Mouse (Mus musculus) liver, embryonic 14.5 days (tissue): ENCODE data around the gene Serpine1. TPM values are rescaled to one million over a fixed set of nuclear protein-coding genes. Genes with fewer than 3 reads are reported as not detected.

Experiments used
- ATAC-seq: fragments of 200-750 bp; cut with Nextera tagmentation; 2 replicates; pipeline ENCODE4 v1.8.0; 2017; ENCODE audit warnings: moderate number of reproducible peaks, mild to moderate bottlenecking, moderate library complexity; ENCODE audit not compliant: insufficient read depth
- DNase-seq, 3 experiments: peaks; one replicate each; pipeline ENCODE4 v3.0.0-alpha.2; 2012 to 2013; ENCODE audit warnings: low read depth in 3 of 3, low spot score in 3 of 3
- H3K27ac ChIP-seq: fragments of 300-500 bp; sonication (generic); 2 replicates; pipeline ENCODE4 v1.5.1; 2014; ENCODE audit warnings: moderate library complexity, mild to moderate bottlenecking, control low read depth, inconsistent platforms
- H3K27me3 ChIP-seq: fragments of 300-500 bp; sonication (generic); 2 replicates; pipeline ENCODE4 v1.6.1; 2014; ENCODE audit warnings: mild to moderate bottlenecking, low read length, moderate library complexity; ENCODE audit not compliant: control insufficient read depth, insufficient read depth
- H3K36me3 ChIP-seq: fragments of 300-500 bp; sonication (generic); replicated peaks from 2 replicates; pipeline ENCODE4 v1.6.1; 2014; ENCODE audit warnings: low read depth; ENCODE audit not compliant: control insufficient read depth, insufficient read depth
- H3K4me1 ChIP-seq, 2 experiments: fragments of 200-500 bp in 1 of 2; fragments of 300-500 bp in 1 of 2; sonication (generic) in 1 of 2; replicated peaks; 2 replicates each; pipeline ENCODE4 v1.6.1; 2012 to 2014; ENCODE audit warnings: antibody characterized with exemption in 1 of 2, inconsistent platforms in 1 of 2, low read length in 1 of 2; ENCODE audit not compliant: control insufficient read depth in 2 of 2, insufficient read depth in 2 of 2
- H3K4me2 ChIP-seq: fragments of 300-500 bp; sonication (generic); 2 replicates; pipeline ENCODE4 v1.6.1; 2014; ENCODE audit warnings: low read depth, mild to moderate bottlenecking, control low read depth, moderate library complexity
- H3K4me3 ChIP-seq, 2 experiments: fragments of 200-500 bp in 1 of 2; fragments of 300-500 bp in 1 of 2; sonication (generic) in 1 of 2; 2 replicates each; pipeline ENCODE4 v1.5.1; 2012 to 2014; ENCODE audit warnings: low read depth in 2 of 2, low read length in 2 of 2, mild to moderate bottlenecking in 2 of 2, control low read depth in 1 of 2, inconsistent platforms in 1 of 2, moderate library complexity in 1 of 2; ENCODE audit not compliant: insufficient read depth in 1 of 2
- H3K9ac ChIP-seq: fragments of 300-500 bp; sonication (generic); replicated peaks from 2 replicates; pipeline ENCODE4 v1.6.1; 2014; ENCODE audit warnings: mild to moderate bottlenecking, control low read depth, moderate library complexity
- H3K9me3 ChIP-seq: fragments of 300-500 bp; sonication (generic); 2 replicates; pipeline ENCODE4 v1.6.1; 2016; ENCODE audit warnings: low read length, mixed read lengths; ENCODE audit not compliant: control insufficient read depth
- CTCF ChIP-seq: IDR thresholded peaks from 2 replicates; pipeline ENCODE4 v1.5.1; 2016; ENCODE audit warnings: antibody characterized with exemption, low read depth, control low read depth
- EP300 ChIP-seq: IDR thresholded peaks from 2 replicates; pipeline ENCODE4 v1.6.1; 2016; ENCODE audit warnings: antibody characterized with exemption, low read depth
- whole genome bisulfite sequencing: fragments of 180-500 bp; shearing (Covaris S2); extraction: QIAGEN DNeasy Blood & Tissue Kit; methylation state at CpG from one replicate; pipeline ENCODE4 v1.1.7; 2014; ENCODE audit not compliant: insufficient replicate concordance; 5-methylcytosine and 5-hydroxymethylcytosine counted together
- polyA plus RNA-seq, 2 experiments: library from polyadenylated mRNA; depleted of rRNA in 1 of 2; stranded (reverse) in 1 of 2; unstranded in 1 of 2; fragments of >200 nt; fragmentation: Nextera tagmentation in 1 of 2; extraction: Ambion mirVana in 1 of 2; gene quantifications; 2 replicates each; pipeline versions ENCODE4 v1.2.1 to v1.2.3; 2012 to 2014

Gene Serpine1
- polyA plus RNA-seq, 2 experiments = 0.23 TPM; not detected in 1

- DNase-seq = no peak
- no peak for ATAC-seq
- H3K27me3 ChIP-seq = no peaks in the 10 kb centered on the region
- no peak overlapping the region for H3K9ac ChIP-seq
- 74% methylated on average over 1 of the region's 1 CpGs for WGBS
- H3K4me2 ChIP-seq = no peak overlapping the region
- H3K36me3 ChIP-seq = no peaks in the 10 kb centered on the region
- no peak overlapping the region for H3K4me3 ChIP-seq
- H3K27ac ChIP-seq = no peak overlapping the region
- H3K9me3 ChIP-seq = no peaks in the 10 kb centered on the region
- no peak for TF ChIP-seq EP300
- TF ChIP-seq CTCF = no peak
- peaks cover 27 to 33% of the 10 kb centered on the region in 2 experiments for H3K4me1 ChIP-seq
Measured at GRCm38 (mm10) chr5:137096037-137096436, 24.0 kb upstream of the Serpine1 start.

DNA sequence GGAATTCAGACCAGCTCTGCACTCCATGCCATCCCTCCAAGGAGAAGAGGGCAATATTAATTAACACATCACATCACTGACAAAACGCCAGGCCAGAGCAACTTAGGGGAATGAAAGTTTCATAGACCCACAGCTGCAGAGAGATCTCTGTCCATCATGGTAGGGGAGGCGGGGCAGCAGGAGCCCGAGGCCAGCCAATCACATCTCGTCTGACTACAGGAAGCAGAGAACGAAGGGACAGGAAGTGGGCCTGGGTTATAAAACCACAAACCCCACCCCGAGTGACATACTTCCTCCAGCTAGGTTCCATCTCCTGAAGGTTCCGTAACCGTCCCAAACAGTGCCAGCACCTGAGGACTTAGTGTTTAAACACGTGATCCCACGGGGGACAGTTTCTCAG is 23.1 kb upstream of the Serpine1 start:
- no peak overlapping the region for H3K4me2 ChIP-seq
- H3K27ac ChIP-seq = no peak overlapping the region
- 47% methylated on average over 10 of the region's 10 CpGs for WGBS
- H3K9me3 ChIP-seq = no peaks in the 10 kb centered on the region
- H3K9ac ChIP-seq = no peak overlapping the region
- peaks cover 19 to 25% of the 10 kb centered on the region in 2 experiments for H3K4me1 ChIP-seq
- H3K4me3 ChIP-seq = no peak overlapping the region
- no peaks in the 10 kb centered on the region for H3K36me3 ChIP-seq
- H3K27me3 ChIP-seq = no peaks in the 10 kb centered on the region
- TF ChIP-seq EP300 (no peak), CTCF (no peak)
- ATAC-seq (no peak), DNase-seq (no peak)

GRCm38 (mm10) chr5:137093720-137094119 is 21.7 kb upstream of the Serpine1 start:
- Histone ChIP-seq H3K9me3 (no peaks in the 10 kb centered on the region), H3K4me2 (no peak overlapping the region), H3K4me1 (peaks cover 11 to 18% of the 10 kb centered on the region in 2 experiments), H3K4me3 (no peak overlapping the region), H3K27ac (no peak overlapping the region), H3K27me3 (no peaks in the 10 kb centered on the region), H3K9ac (no peak overlapping the region), H3K36me3 (no peaks in the 10 kb centered on the region)
- 55% methylated on average over 9 of the region's 9 CpGs for WGBS
- TF ChIP-seq CTCF (no peak), EP300 (no peak)
- no peak for DNase-seq
- ATAC-seq = no peak

GRCm38 (mm10) chr5:137091560-137091959 is 19.5 kb upstream of the Serpine1 start:
- DNase-seq = no peak
- H3K4me1 ChIP-seq = peaks cover 0 to 6% of the 10 kb centered on the region in 2 experiments; a peak in 3 of 4 replicates
- H3K9me3 ChIP-seq = no peaks in the 10 kb centered on the region
- no peak overlapping the region for H3K27ac ChIP-seq
- 31% methylated on average over 6 of the region's 6 CpGs for WGBS
- no peak overlapping the region for H3K4me2 ChIP-seq
- ATAC-seq = 0 out of 2 replicates have a peak, but pooled peaks have one; percentile 22
- TF ChIP-seq EP300 = no peak
- no peak for TF ChIP-seq CTCF
- H3K9ac ChIP-seq = no peak overlapping the region
- H3K4me3 ChIP-seq = no peak overlapping the region
- H3K36me3 ChIP-seq = no peaks in the 10 kb centered on the region
- no peaks in the 10 kb centered on the region for H3K27me3 ChIP-seq

DNA sequence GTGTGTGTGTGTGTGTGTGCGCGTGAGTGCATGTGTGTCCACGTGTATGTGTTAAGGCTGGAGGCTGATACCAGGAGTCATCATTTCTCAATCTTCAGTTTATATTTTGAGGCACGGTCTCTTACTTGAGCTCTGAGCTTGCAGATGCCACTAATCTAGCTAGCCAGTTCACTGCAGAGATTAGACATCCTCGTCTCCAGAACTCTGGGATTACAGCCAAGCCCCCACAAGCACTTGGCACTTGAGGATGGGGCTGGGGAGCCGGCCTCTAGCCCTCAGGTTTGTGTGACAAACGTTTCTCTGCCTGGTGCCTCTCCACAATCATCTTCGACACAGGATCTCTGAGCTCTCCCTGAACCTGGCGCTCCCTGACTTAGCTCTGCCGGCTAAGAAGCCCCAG is 18.8 kb upstream of the Serpine1 start:
- no peak for DNase-seq
- Histone ChIP-seq H3K36me3 (no peaks in the 10 kb centered on the region), H3K27me3 (no peaks in the 10 kb centered on the region), H3K4me3 (no peak overlapping the region), H3K9ac (no peak overlapping the region), H3K9me3 (no peaks in the 10 kb centered on the region), H3K4me1 (peaks cover 0 to 6% of the 10 kb centered on the region in 2 experiments; a peak in 3 of 4 replicates), H3K27ac (no peak overlapping the region), H3K4me2 (no peak overlapping the region)
- 62% methylated on average over 10 of the region's 10 CpGs for WGBS
- no peak for ATAC-seq
- TF ChIP-seq CTCF (no peak), EP300 (no peak)
